Mouse (Mus musculus) cerebellum, postnatal 36 days (tissue): ENCODE results near the gene Nemp1.

Source experiments
- DNase-seq, 2 experiments: peaks; one replicate each; pipeline ENCODE4 v3.0.0; 2021 to 2022; ENCODE audit warnings: mixed read lengths in 2 of 2

Nemp1 gene

GRCm38 (mm10) chr10:127728437-127728836 lies 61.7 kb downstream of the Nemp1 start:
- no peak for DNase-seq

- DNase-seq: no peak
Observed at GRCm38 (mm10) chr10:127730285-127730932, 63.7 kb downstream of the Nemp1 start.

- no peak for DNase-seq
Observed at GRCm38 (mm10) chr10:127730933-127731310, 64.2 kb downstream of the Nemp1 start.

- DNase-seq: no peak
Observed at GRCm38 (mm10) chr10:127731397-127731796, 64.7 kb downstream of the Nemp1 start.

- DNase-seq: no peak
Observed at GRCm38 (mm10) chr10:127734434-127734833, 67.7 kb downstream of the Nemp1 start.

- no peak for DNase-seq
Observed at GRCm38 (mm10) chr10:127736266-127736665, 69.6 kb downstream of the Nemp1 start.

GRCm38 (mm10) chr10:127736916-127737315 lies 70.2 kb downstream of the Nemp1 start:
- DNase-seq: no peak

- DNase-seq: no peak
Observed at GRCm38 (mm10) chr10:127737552-127737951, 70.9 kb downstream of the Nemp1 start.

GRCm38 (mm10) chr10:127738151-127738882 lies 71.6 kb downstream of the Nemp1 start:
- peak; percentile 11 to 15 for DNase-seq

- peak; percentile 70 to 80 for DNase-seq
Observed at GRCm38 (mm10) chr10:127739083-127739660, 72.5 kb downstream of the Nemp1 start, which contains the start of gene Zbtb39. Gene Zbtb39, plus strand, starts transcription at chr10:127739538.

- no peak for DNase-seq
Observed at GRCm38 (mm10) chr10:127739661-127740161, 73.0 kb downstream of the Nemp1 start.

- peak; percentile 35 to 49 for DNase-seq
Observed at GRCm38 (mm10) chr10:127744661-127745060, 78.0 kb downstream of the Nemp1 start.

- no peak for DNase-seq
Observed at GRCm38 (mm10) chr10:127745886-127746285, 79.2 kb downstream of the Nemp1 start.

- no peak for DNase-seq
Observed at GRCm38 (mm10) chr10:127747254-127747653, 80.6 kb downstream of the Nemp1 start.

- no peak for DNase-seq
Observed at GRCm38 (mm10) chr10:127748847-127749612, 82.3 kb downstream of the Nemp1 start.

- peak; percentile 18 to 20 for DNase-seq
Observed at GRCm38 (mm10) chr10:127750136-127750777, 83.6 kb downstream of the Nemp1 start.
